Mouse (Mus musculus) thymus, postnatal 4 days (tissue): ENCODE measurements around the gene C1ql2.

Experiments
- DNase-seq: peaks from one replicate; pipeline ENCODE4 v3.0.0; 2021

Gene C1ql2

GRCm38 (mm10) chr1:120389734-120390133 is 49.4 kb downstream of the C1ql2 start:
- DNase-seq: peak; percentile 9

- DNase-seq: peak; percentile 66
Observed at GRCm38 (mm10) chr1:120390336-120390735, 50.0 kb downstream of the C1ql2 start.
